Mouse (Mus musculus) spleen, postnatal 4 days (tissue): ENCODE measurements around the gene Gm8765.
"Not testable (repeated sequence)": the region's sequence is repeated elsewhere in the genome, so short reads cannot be mapped to it uniquely, and the experiment has no call there.

Experiments
- DNase-seq, 2 experiments: peaks; one replicate each; pipeline ENCODE4 v3.0.0; 2022; ENCODE audit warnings: low spot score in 2 of 2

Gm8765 gene

GRCm38 (mm10) chr13:50698012-50698411 lies at the start of gene Gm8765:
TSS of gene Gm8765 (plus strand) at chr13:50698312.
- DNase-seq: not testable (repeated sequence)

- not testable (repeated sequence) for DNase-seq
These were observed 49.3 kb upstream of the Gm8765 start for GRCm38 (mm10) chr13:50648771-50649170.

GRCm38 (mm10) chr13:50750282-50750681 lies 52.2 kb downstream of the Gm8765 start:
- DNase-seq: not testable (repeated sequence)

GRCm38 (mm10) chr13:50751732-50752131 lies 53.6 kb downstream of the Gm8765 start:
- no peak for DNase-seq

- not testable (repeated sequence) for DNase-seq
These were observed 54.8 kb downstream of the Gm8765 start for GRCm38 (mm10) chr13:50752961-50753360.
